Mouse (Mus musculus): ENCODE data around the gene Ccdc194. TPM values are rescaled to one million over a fixed set of nuclear protein-coding genes. Genes with fewer than 3 reads are reported as not detected.
A peak's percentile ranks its signal among the peaks of the same experiment; 100 is the strongest.

Gene Ccdc194
- polyA plus RNA-seq, 1 experiment from 2014 or later, result 0.09 TPM

GRCm38 (mm10) chr8:71470146-71470912 is 55.2 kb downstream of the Ccdc194 start:
- H3K4me2 ChIP-seq, result peak overlapping the region; percentile 78
- no peaks in the 10 kb centered on the region for H3K9me3 ChIP-seq
- peak overlapping the region; percentile 74 for H3K9ac ChIP-seq
- peaks cover 20% of the 10 kb centered on the region; the same call in 1 of the 2 replicates for H3K36me3 ChIP-seq (replicated peaks)
- H3K4me1 ChIP-seq, result peaks cover 26% of the 10 kb centered on the region
- ATAC-seq (replicated peaks), result no peak
- WGBS, result 88% methylated on average over 3 of the region's 3 CpGs
- H3K4me3 ChIP-seq, result peak overlapping the region; percentile 77
- H3K27me3 ChIP-seq (replicated peaks), result no peaks in the 10 kb centered on the region
- no peak overlapping the region for H3K27ac ChIP-seq

Other genes starting within 250 kb of the Ccdc194 start
- gene Use1, start 158.9 kb downstream of the Ccdc194 start, polyA plus RNA-seq (2015; fragmentation: Nextera tagmentation; extraction: Ambion mirVana), result 117 and 119 TPM in 2 replicates
- 6.5 and 6.8 TPM in 2 replicates for gene Ocel1, start 154.4 kb downstream of the Ccdc194 start, polyA plus RNA-seq (2015; fragmentation: Nextera tagmentation; extraction: Ambion mirVana)
- 25.0 and 28.7 TPM in 2 replicates for gene Nr2f6, start 143.8 kb downstream of the Ccdc194 start, polyA plus RNA-seq (2015; fragmentation: Nextera tagmentation; extraction: Ambion mirVana)
- 7.4 and 7.7 TPM in 2 replicates for gene Ushbp1, start 129.9 kb downstream of the Ccdc194 start, polyA plus RNA-seq (2015; fragmentation: Nextera tagmentation; extraction: Ambion mirVana)
- 101 and 102 TPM in 2 replicates for gene Babam1, start 128.8 kb downstream of the Ccdc194 start, polyA plus RNA-seq (2015; fragmentation: Nextera tagmentation; extraction: Ambion mirVana)
- gene Ankle1, start 119.7 kb downstream of the Ccdc194 start, polyA plus RNA-seq (2015; fragmentation: Nextera tagmentation; extraction: Ambion mirVana), result 6.5 and 6.7 TPM in 2 replicates
- 188 and 206 TPM in 2 replicates for gene Abhd8, start 62.1 kb downstream of the Ccdc194 start, polyA plus RNA-seq (2015; fragmentation: Nextera tagmentation; extraction: Ambion mirVana)
- 173 and 174 TPM in 2 replicates for gene Mrpl34, start 60.8 kb downstream of the Ccdc194 start, polyA plus RNA-seq (2015; fragmentation: Nextera tagmentation; extraction: Ambion mirVana)
- gene Dda1, start 56.5 kb downstream of the Ccdc194 start, polyA plus RNA-seq (2015; fragmentation: Nextera tagmentation; extraction: Ambion mirVana), result 240 and 242 TPM in 2 replicates
- 9.6 and 10.9 TPM in 2 replicates for gene Ano8, start 39.7 kb downstream of the Ccdc194 start, polyA plus RNA-seq (2015; fragmentation: Nextera tagmentation; extraction: Ambion mirVana)
- gene Gtpbp3, start 37.6 kb downstream of the Ccdc194 start, polyA plus RNA-seq (2015; fragmentation: Nextera tagmentation; extraction: Ambion mirVana), result 12.0 and 13.9 TPM in 2 replicates
- 5.2 and 5.6 TPM in 2 replicates for gene Plvap, start 14.0 kb downstream of the Ccdc194 start, polyA plus RNA-seq (2015; fragmentation: Nextera tagmentation; extraction: Ambion mirVana)
- 11.5 and 18.0 TPM in 2 replicates for gene Bst2, start 11.7 kb upstream of the Ccdc194 start, polyA plus RNA-seq (2015; fragmentation: Nextera tagmentation; extraction: Ambion mirVana)
- gene Mvb12a, start 17.2 kb upstream of the Ccdc194 start, polyA plus RNA-seq (2015; fragmentation: Nextera tagmentation; extraction: Ambion mirVana), result 61.6 and 62.2 TPM in 2 replicates
- 0.13 TPM in 1 of 2 replicates, not detected in the other for gene Tmem221, start 33.2 kb upstream of the Ccdc194 start, polyA plus RNA-seq (2015; fragmentation: Nextera tagmentation; extraction: Ambion mirVana)
- 0.08 TPM in 1 of 2 replicates, not detected in the other for gene Nxnl1, start 40.9 kb upstream of the Ccdc194 start, polyA plus RNA-seq (2015; fragmentation: Nextera tagmentation; extraction: Ambion mirVana)
- 66.9 and 67.4 TPM in 2 replicates for gene Slc27a1, start 43.2 kb upstream of the Ccdc194 start, polyA plus RNA-seq (2015; fragmentation: Nextera tagmentation; extraction: Ambion mirVana)
- gene Pgls, start 66.5 kb upstream of the Ccdc194 start, polyA plus RNA-seq (2015; fragmentation: Nextera tagmentation; extraction: Ambion mirVana), result 217 and 221 TPM in 2 replicates
- gene Fam129c, start 71.9 kb upstream of the Ccdc194 start, polyA plus RNA-seq (2015; fragmentation: Nextera tagmentation; extraction: Ambion mirVana), result 9.3 and 9.4 TPM in 2 replicates
- 70.5 and 74.5 TPM in 2 replicates for gene Colgalt1, start 85.3 kb upstream of the Ccdc194 start, polyA plus RNA-seq (2015; fragmentation: Nextera tagmentation; extraction: Ambion mirVana)
- gene Unc13a, start 146.0 kb upstream of the Ccdc194 start, polyA plus RNA-seq (2015; fragmentation: Nextera tagmentation; extraction: Ambion mirVana), result 26.9 and 27.4 TPM in 2 replicates
- 5.2 and 5.8 TPM in 2 replicates for gene Jak3, start 150.6 kb upstream of the Ccdc194 start, polyA plus RNA-seq (2015; fragmentation: Nextera tagmentation; extraction: Ambion mirVana)
- 0.37 and 1.5 TPM in 2 replicates for gene Insl3, start 163.5 kb upstream of the Ccdc194 start, polyA plus RNA-seq (2015; fragmentation: Nextera tagmentation; extraction: Ambion mirVana)
- 0.27 and 0.36 TPM in 2 replicates for gene B3gnt3, start 176.1 kb upstream of the Ccdc194 start, polyA plus RNA-seq (2015; fragmentation: Nextera tagmentation; extraction: Ambion mirVana)
- gene Fcho1, start 200.0 kb upstream of the Ccdc194 start, polyA plus RNA-seq (2015; fragmentation: Nextera tagmentation; extraction: Ambion mirVana), result 96.0 and 102 TPM in 2 replicates

Data from midbrain, embryonic 15.5 days (tissue).